Mouse (Mus musculus): ENCODE data around the gene Gm10229. TPM values are rescaled to one million over a fixed set of nuclear protein-coding genes. Genes with fewer than 3 reads are reported as not detected.

Gm10229 gene
- polyA plus RNA-seq (2015; fragmentation: Nextera tagmentation; extraction: Ambion mirVana): not detected in 2 replicates

DNA sequence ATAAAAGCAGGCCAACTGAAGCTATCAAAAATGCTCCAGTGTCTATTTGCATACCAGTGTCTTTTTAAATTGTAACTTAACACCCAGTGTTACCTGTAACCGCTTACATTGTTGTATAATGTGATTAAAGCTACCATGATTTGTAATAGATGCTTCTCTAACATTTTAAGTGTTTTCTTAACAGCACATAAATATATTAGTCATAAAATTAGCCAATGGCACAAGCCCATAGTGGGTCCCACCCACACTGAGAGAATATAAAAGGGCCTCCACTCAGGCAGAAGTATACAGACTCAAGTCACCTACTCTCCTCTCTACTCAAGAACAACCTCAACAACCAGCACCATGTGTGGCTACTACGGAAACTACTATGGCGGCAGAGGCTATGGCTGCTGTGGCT is at the start of gene Gm10229:
Gene Gm10229, plus strand, starts transcription at position 301 of the 400 bp plus-strand sequence.

DNA sequence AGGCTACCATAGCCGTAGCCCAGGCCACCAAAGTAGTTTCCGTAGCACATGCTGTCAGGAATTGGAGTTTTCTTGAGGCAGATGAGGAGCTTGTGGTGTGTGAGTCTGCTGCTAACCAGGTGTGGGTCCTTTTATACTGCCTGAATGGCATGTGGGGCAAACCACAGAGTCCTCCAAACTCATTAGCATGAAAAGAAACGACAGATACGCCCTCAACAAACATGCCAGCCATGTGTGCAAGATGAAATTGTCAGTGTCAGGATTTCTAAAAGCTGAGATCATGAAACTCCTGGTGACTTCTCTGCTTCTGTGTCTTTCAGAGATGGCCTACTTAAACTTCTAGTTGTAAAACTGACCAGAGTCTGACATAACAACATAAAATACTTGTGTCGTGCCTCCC is 4.4 kb upstream of the Gm10229 start, which contains the start of gene Krtap22-2:
Gene Krtap22-2, minus strand, starts transcription at position 101 of the 400 bp plus-strand sequence.

DNA sequence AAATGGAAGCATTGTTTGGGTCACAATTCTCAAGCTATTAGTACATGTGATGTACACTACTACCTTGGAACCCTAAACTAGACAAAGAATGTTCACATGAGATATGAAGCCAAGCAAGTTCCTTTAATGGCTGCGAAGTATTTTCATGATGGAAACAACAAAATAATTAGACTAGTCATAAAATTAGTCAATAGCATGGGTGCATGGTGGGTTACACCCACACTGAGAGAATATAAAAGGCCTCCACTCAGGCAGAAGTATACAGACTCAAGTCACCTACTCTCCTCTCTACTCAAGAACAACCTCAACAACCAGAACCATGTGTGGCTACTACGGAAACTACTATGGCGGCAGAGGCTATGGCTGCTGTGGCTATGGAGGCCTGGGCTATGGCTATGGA is 16.3 kb downstream of the Gm10229 start, which contains the start of gene Krtap6-1:
Gene Krtap6-1, plus strand, starts transcription at position 301 of the 400 bp plus-strand sequence.

GRCm38 (mm10) chr16:89041372-89041771 is 26.3 kb downstream of the Gm10229 start, which contains the start of gene Gm10228:
TSS of gene Gm10228 (minus strand) at chr16:89041472.

DNA sequence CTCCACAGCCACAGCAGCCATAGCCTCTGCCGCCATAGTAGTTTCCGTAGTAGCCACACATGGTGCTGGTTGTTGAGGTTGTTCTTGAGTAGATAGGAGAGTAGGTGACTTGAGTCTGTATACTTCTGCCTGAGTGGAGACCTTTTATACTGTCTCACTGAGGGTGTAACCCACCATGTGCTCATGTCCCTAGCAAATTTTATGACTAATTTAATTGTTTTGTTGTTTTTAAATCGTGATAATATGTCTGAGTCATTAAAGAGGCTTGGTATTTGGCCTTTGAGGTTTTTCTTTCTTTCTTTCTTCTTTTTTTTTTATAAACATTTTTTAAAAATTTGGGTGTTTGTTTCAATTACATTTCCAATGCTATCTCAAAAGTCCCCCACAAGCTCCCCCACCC is 32.7 kb downstream of the Gm10229 start, which contains the start of gene Krtap6-5:
Gene Krtap6-5, minus strand, starts transcription at position 101 of the 400 bp plus-strand sequence.

DNA sequence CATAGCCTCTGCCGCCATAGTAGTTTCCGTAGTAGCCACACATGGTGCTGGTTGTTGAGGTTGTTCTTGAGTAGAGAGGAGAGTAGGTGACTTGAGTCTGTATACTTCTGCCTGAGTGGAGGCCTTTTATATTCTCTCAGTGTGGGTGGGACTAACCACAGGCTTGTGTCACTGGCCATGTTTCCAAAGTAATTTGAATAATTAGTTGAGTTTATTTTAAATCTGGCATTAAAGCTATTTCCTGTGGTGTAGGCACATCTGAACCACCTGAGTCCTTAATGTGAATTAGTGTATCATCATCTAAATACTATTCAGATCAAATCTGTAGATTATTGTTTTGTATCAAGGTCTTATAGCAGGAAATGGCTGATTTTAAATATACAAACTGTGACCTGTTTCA is 48.8 kb downstream of the Gm10229 start, which contains the start of gene 1110025L11Rik:
Gene 1110025L11Rik, minus strand, starts transcription at position 101 of the 400 bp plus-strand sequence.

Other genes starting within 250 kb of the Gm10229 start
- not detected in 2 replicates for gene 2310057N15Rik, start 241.1 kb upstream of the Gm10229 start, polyA plus RNA-seq (2015; fragmentation: Nextera tagmentation; extraction: Ambion mirVana)
- gene Gm5965, start 237.4 kb upstream of the Gm10229 start, polyA plus RNA-seq (2015; fragmentation: Nextera tagmentation; extraction: Ambion mirVana): not detected in 2 replicates
- gene Gm20741, start 203.1 kb upstream of the Gm10229 start, polyA plus RNA-seq (2015; fragmentation: Nextera tagmentation; extraction: Ambion mirVana): not detected in 2 replicates
- gene Krtap15, start 195.1 kb upstream of the Gm10229 start, polyA plus RNA-seq (2015; fragmentation: Nextera tagmentation; extraction: Ambion mirVana): not detected in 2 replicates
- not detected in 2 replicates for gene Krtap14, start 189.1 kb upstream of the Gm10229 start, polyA plus RNA-seq (2015; fragmentation: Nextera tagmentation; extraction: Ambion mirVana)
- gene Krtap19-1, start 145.9 kb upstream of the Gm10229 start, polyA plus RNA-seq (2015; fragmentation: Nextera tagmentation; extraction: Ambion mirVana): not detected in 2 replicates
- not detected in 2 replicates for gene Krtap19-2, start 141.0 kb upstream of the Gm10229 start, polyA plus RNA-seq (2015; fragmentation: Nextera tagmentation; extraction: Ambion mirVana)
- gene Krtap19-3, start 137.2 kb upstream of the Gm10229 start, polyA plus RNA-seq (2015; fragmentation: Nextera tagmentation; extraction: Ambion mirVana): not detected in 2 replicates
- gene Krtap19-4, start 130.2 kb upstream of the Gm10229 start, polyA plus RNA-seq (2015; fragmentation: Nextera tagmentation; extraction: Ambion mirVana): not detected in 2 replicates
- not detected in 2 replicates for gene Krtap19-5, start 118.8 kb upstream of the Gm10229 start, polyA plus RNA-seq (2015; fragmentation: Nextera tagmentation; extraction: Ambion mirVana)
- gene Krtap19-9b, start 83.0 kb upstream of the Gm10229 start, polyA plus RNA-seq (2015; fragmentation: Nextera tagmentation; extraction: Ambion mirVana): not detected in 2 replicates
- gene Krtap16-3, start 52.4 kb upstream of the Gm10229 start, polyA plus RNA-seq (2015; fragmentation: Nextera tagmentation; extraction: Ambion mirVana): not detected in 2 replicates
- gene Krtap22-2, start 4.5 kb upstream of the Gm10229 start, polyA plus RNA-seq (2015; fragmentation: Nextera tagmentation; extraction: Ambion mirVana): not detected in 2 replicates
- gene Krtap6-1, start 16.4 kb downstream of the Gm10229 start, polyA plus RNA-seq (2015; fragmentation: Nextera tagmentation; extraction: Ambion mirVana): not detected in 2 replicates
- not detected in 2 replicates for gene Gm10228, start 26.2 kb downstream of the Gm10229 start, polyA plus RNA-seq (2015; fragmentation: Nextera tagmentation; extraction: Ambion mirVana)
- not detected in 2 replicates for gene Krtap6-5, start 32.6 kb downstream of the Gm10229 start, polyA plus RNA-seq (2015; fragmentation: Nextera tagmentation; extraction: Ambion mirVana)
- gene 1110025L11Rik, start 48.7 kb downstream of the Gm10229 start, polyA plus RNA-seq (2015; fragmentation: Nextera tagmentation; extraction: Ambion mirVana): not detected in 2 replicates
- not detected in 2 replicates for gene Krtap6-3, start 68.7 kb downstream of the Gm10229 start, polyA plus RNA-seq (2015; fragmentation: Nextera tagmentation; extraction: Ambion mirVana)
- gene Gm6358, start 125.6 kb downstream of the Gm10229 start, polyA plus RNA-seq (2015; fragmentation: Nextera tagmentation; extraction: Ambion mirVana): not detected in 2 replicates
- not detected in 2 replicates for gene Gm10061, start 135.8 kb downstream of the Gm10229 start, polyA plus RNA-seq (2015; fragmentation: Nextera tagmentation; extraction: Ambion mirVana)
- not detected in 2 replicates for gene Gm9789, start 142.7 kb downstream of the Gm10229 start, polyA plus RNA-seq (2015; fragmentation: Nextera tagmentation; extraction: Ambion mirVana)
- not detected in 2 replicates for gene Gm7735, start 154.2 kb downstream of the Gm10229 start, polyA plus RNA-seq (2015; fragmentation: Nextera tagmentation; extraction: Ambion mirVana)
- gene 1110057P08Rik, start 159.5 kb downstream of the Gm10229 start, polyA plus RNA-seq (2015; fragmentation: Nextera tagmentation; extraction: Ambion mirVana): not detected in 2 replicates
- gene Krtap20-2, start 190.6 kb downstream of the Gm10229 start, polyA plus RNA-seq (2015; fragmentation: Nextera tagmentation; extraction: Ambion mirVana): not detected in 2 replicates